Mouse (Mus musculus): ENCODE results near the gene Synrg.

Gene Synrg

GRCm38 (mm10) chr11:83981338-83981737 is 17.1 kb downstream of the Synrg start:
- DNase-seq (ENCODE audit: low spot score) = no peak

- no peak for DNase-seq (ENCODE audit: low spot score)
These were observed 27.5 kb downstream of the Synrg start for GRCm38 (mm10) chr11:83991701-83992100.

- DNase-seq (ENCODE audit: low spot score) = no peak
These were observed 29.2 kb downstream of the Synrg start for GRCm38 (mm10) chr11:83993428-83993827.

GRCm38 (mm10) chr11:83994481-83994880 is 30.3 kb downstream of the Synrg start:
- DNase-seq (ENCODE audit: low spot score) = no peak

GRCm38 (mm10) chr11:83995535-83995950 is 31.3 kb downstream of the Synrg start:
- no peak for DNase-seq (ENCODE audit: low spot score)

- no peak for DNase-seq (ENCODE audit: low spot score)
These were observed 33.1 kb downstream of the Synrg start for GRCm38 (mm10) chr11:83997171-83997868.

GRCm38 (mm10) chr11:83998993-83999392 is 34.8 kb downstream of the Synrg start:
- no peak for DNase-seq (ENCODE audit: low spot score)

GRCm38 (mm10) chr11:83999411-83999915 is 35.2 kb downstream of the Synrg start:
- no peak for DNase-seq (ENCODE audit: low spot score)

- no peak for DNase-seq (ENCODE audit: low spot score)
These were observed 37.0 kb downstream of the Synrg start for GRCm38 (mm10) chr11:84001257-84001656.

GRCm38 (mm10) chr11:84003986-84004385 is 39.8 kb downstream of the Synrg start:
- no peak for DNase-seq (ENCODE audit: low spot score)

- no peak for DNase-seq (ENCODE audit: low spot score)
These were observed 44.8 kb downstream of the Synrg start for GRCm38 (mm10) chr11:84009001-84009400.

- no peak for DNase-seq (ENCODE audit: low spot score)
These were observed 46.2 kb downstream of the Synrg start for GRCm38 (mm10) chr11:84010411-84010810.

- no peak for DNase-seq (ENCODE audit: low spot score)
These were observed 46.8 kb downstream of the Synrg start for GRCm38 (mm10) chr11:84011050-84011449.

- no peak for DNase-seq (ENCODE audit: low spot score)
These were observed 47.3 kb downstream of the Synrg start for GRCm38 (mm10) chr11:84011576-84011975.

GRCm38 (mm10) chr11:84013105-84013504 is 48.9 kb downstream of the Synrg start:
- no peak for DNase-seq (ENCODE audit: low spot score)

- DNase-seq (ENCODE audit: low spot score) = no peak
These were observed 52.0 kb downstream of the Synrg start for GRCm38 (mm10) chr11:84016147-84016809.

GRCm38 (mm10) chr11:84016810-84017508 is 52.7 kb downstream of the Synrg start:
- DNase-seq (ENCODE audit: low spot score) = no peak

GRCm38 (mm10) chr11:84027231-84027630 is 63.0 kb downstream of the Synrg start:
- DNase-seq (ENCODE audit: low spot score) = no peak

- no peak for DNase-seq (ENCODE audit: low spot score)
These were observed 64.2 kb downstream of the Synrg start for GRCm38 (mm10) chr11:84028271-84029028.

- DNase-seq (ENCODE audit: low spot score) = no peak
These were observed 67.7 kb downstream of the Synrg start for GRCm38 (mm10) chr11:84031971-84032370.

- no peak for DNase-seq (ENCODE audit: low spot score)
These were observed 68.3 kb downstream of the Synrg start for GRCm38 (mm10) chr11:84032559-84032958.

- DNase-seq (ENCODE audit: low spot score) = no peak
These were observed 69.4 kb downstream of the Synrg start for GRCm38 (mm10) chr11:84033671-84034070.

Data from spleen, adult 12 weeks (tissue).